Mouse (Mus musculus): ENCODE results near the gene Dennd2d.
A peak's percentile ranks its signal among the peaks of the same experiment; 100 is the strongest.

Dennd2d gene

DNA sequence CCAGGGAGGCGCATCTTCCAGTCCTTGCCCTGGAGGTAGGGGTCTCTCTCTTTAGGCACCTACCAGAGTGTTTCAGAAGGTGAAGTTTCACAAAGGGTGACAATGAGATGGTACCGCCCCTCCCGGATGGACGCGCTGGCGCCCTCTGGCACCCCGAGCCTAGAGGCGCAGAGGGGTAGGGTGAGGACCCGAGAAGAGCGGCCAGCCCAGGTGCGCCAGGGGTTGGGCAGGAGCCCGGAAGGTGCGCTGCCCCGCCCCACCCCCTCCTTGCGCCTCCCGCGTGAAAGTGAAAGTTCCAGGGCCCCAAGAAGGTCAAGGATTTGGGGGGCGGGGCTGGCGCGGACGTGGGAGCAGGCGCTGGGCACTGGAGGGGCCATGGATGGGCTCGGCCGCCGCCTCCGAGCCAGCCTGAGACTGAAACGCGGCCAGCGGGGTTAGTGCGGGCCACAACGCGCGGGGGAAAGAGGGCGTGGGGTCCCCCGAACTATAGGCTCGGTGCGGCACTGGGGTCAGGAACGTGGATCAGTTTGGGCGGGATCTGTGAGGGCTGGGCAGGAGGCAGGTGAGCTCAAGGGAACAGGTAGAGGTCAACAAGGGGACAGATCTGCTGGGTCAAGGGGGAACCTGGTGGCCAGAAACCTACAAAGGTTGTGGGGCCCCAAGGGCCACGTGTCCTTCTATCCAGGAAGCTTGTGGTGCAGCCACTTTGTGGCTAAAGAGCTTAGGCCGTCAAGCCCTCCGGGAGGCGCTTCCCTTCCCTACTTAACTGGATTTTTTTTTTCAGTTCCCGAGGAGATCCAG lies at the start of gene Dennd2d:
Gene Dennd2d (plus strand): TSS at position 125 of the 801 bp plus-strand sequence.
- DNase-seq (ENCODE audit: inconsistent age in 2 of 2, low spot score in 1 of 2): peak; percentile 41 to 85

DNA sequence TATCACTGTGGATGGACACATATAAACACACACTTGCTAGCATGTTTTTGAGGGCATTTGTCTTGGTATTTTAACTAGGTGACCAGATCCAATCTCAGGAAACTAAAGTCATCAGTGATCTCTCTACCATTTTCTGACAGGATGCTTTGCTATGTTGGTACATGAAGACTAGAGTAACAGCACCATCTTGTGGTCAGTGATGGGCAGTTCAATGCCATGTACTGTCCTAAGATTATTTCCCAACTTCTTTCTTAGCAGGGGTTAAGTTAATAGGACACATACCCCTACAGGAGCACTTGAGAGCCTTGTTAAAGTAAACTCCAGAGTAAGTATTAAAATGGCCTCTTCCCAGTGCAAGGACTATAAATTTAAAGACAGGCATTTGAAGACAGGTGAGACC lies 33.6 kb upstream of the Dennd2d start:
- peak; percentile 7 to 73 for DNase-seq (ENCODE audit: inconsistent age in 2 of 2, low spot score in 1 of 2)

DNA sequence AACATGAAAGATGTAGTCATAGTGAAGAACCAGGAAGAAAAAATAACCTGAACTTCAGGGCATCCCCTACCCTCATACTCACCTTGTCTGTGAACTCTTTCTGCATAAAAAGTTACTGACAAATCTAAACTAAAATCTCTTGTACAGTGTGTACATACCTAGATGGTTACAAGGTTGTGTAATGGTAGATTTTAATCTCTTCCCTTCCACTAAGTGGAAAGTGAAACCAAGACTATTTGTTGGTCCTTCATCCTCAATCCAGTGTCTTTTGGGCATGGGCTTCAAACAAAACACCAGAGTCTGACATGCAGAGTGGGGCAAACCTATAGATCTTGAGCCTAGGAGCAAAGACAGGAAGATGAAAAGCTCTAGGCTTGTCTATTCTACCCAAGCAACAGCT lies 33.2 kb upstream of the Dennd2d start:
- DNase-seq (ENCODE audit: inconsistent age in 2 of 2, low spot score in 1 of 2): no peak

DNA sequence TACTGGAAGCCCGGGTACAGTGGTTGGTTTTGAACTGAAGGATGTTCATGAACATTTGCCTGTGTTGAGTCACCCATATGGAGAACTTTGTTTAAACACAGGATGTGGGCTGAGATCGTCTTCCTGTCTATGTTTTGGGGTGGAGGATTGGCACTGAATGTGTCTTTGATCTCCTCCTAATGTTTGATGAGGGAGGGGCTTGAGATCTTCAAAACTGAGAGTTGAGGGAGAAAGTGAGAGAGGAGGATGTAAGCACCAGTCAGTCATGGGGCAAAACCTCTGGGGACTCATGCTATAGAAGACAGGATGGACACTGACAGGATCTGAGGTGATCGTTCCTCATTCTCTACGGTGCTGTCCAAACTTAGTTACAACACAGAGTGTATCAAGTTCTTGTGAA lies 32.6 kb upstream of the Dennd2d start:
- DNase-seq (ENCODE audit: inconsistent age in 2 of 2, low spot score in 1 of 2): no peak

DNA sequence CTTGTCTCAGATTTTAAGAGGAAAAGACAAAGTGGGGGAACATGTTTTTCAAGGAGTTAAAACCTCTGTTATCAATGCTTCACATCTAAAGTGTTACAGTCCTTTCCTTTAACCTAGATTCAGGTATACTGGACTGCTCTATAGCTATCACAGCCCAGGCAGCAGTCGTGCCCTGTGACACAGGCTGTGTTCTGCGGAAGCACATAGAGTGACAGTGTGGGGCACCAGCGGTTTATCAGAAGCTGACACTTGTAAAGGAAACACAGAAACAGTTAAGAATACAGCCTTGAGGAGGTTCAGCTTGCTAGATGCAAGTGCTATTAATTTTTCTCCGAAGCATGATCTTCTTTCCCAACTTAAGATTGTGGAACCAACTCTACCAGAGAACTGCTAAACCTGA lies 29.6 kb upstream of the Dennd2d start:
- no peak for DNase-seq (ENCODE audit: inconsistent age in 2 of 2, low spot score in 1 of 2)

DNA sequence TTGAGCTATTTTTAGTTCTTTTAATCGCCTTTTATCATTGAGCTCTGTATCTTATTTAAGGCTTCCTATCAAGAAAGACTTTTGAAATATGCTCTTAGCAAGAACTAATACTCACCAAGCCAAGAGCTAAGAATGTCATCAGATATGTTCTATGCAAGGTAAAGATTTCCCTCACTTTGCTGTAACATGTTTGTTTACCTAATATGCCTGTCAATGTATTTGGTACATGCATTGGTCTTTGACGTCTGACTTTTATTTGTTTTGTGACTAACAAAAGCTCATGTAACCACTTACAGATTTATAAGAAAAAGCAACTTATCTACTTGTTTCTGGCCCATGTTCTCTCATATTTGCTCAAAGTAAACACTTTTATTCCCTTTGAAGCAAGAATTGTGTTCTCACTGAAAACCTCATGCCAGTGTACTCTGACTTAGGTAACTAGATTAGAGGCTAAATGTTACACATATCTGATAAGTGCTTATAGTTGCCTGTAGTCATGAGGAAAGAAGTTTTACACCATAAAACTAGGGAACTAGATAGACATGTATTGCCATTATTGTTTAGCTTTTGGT lies 24.8 kb upstream of the Dennd2d start:
- DNase-seq (ENCODE audit: inconsistent age in 2 of 2, low spot score in 1 of 2): no peak

DNA sequence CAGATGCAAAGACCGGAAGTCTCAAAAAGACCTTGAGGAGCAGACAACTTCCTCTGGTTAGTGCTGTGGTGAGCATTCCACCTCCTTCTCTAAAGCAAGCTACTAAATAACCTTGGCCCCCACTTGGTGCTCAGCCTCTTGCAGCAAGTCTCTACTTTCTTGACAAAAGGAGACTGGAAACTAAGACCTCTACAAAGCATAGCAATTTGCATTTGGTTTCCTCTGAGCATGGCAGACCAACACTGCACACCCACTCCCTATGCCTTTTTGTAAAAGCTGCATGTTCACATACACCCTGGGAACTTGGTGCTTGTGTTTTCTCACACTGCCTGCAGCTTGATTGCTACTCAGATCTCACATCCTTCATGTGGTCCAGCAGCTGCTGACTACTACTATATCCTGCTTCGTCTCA lies 20.1 kb upstream of the Dennd2d start:
- no peak for DNase-seq (ENCODE audit: inconsistent age in 2 of 2, low spot score in 1 of 2)

DNA sequence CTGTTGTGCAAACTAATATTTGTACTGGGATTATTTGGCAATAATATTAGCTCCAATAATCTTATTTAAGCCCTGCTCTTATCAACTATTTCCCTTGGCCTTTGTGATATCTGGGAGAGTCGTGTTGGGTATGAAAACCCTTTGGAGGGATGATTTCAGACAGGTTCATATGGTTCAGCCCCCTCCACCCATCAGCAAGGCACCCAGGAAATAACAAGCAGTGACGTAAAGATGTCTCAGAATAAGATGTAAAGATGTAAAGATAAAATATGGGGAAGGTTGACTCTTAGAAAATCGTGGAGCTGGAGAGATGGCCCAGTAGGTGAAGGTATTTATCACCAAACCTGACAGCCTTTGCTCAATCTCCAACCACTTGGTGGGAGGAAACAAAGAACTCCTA lies 19.7 kb upstream of the Dennd2d start:
- DNase-seq (ENCODE audit: inconsistent age in 2 of 2, low spot score in 1 of 2): no peak

DNA sequence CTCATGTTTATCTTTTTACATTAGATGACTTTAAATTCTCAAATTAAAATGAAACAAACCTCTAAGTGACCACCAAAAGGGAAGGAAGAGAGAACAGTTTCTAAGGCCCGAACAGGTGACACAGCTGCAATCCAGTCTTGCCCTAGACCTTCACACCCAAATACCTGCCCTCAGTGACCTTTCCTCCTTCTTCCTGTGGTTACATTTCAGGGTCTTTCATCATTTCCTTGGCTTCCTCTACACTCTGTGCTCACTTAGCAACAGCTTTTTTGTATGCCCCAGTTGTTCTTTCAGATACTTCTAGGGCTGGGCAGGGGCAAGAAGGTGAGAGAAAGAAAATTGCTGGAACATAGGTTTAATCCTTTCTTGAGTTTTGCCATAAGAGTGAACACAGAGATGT lies 17.5 kb upstream of the Dennd2d start:
- DNase-seq (ENCODE audit: inconsistent age in 2 of 2, low spot score in 1 of 2): no peak

DNA sequence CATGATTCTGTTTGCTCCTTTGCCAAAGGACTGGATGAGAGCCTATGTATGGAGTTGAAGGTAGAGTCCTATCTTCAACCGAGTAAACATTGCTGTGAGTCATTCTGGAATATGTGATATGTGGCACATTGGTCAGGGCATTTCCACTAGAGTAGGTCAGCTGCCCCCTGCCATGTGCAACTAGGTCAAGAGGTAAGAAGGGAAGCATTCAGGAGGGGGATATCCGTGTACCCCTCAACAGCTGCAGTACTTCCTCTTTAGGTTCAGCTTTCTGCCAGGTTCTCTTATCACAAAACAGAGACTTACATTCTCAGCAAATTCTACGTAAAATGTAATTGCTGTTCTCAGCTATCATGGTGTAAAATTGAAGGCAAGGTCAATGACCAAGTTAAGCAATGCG lies 8.0 kb upstream of the Dennd2d start:
- DNase-seq (ENCODE audit: inconsistent age in 2 of 2, low spot score in 1 of 2): no peak

DNA sequence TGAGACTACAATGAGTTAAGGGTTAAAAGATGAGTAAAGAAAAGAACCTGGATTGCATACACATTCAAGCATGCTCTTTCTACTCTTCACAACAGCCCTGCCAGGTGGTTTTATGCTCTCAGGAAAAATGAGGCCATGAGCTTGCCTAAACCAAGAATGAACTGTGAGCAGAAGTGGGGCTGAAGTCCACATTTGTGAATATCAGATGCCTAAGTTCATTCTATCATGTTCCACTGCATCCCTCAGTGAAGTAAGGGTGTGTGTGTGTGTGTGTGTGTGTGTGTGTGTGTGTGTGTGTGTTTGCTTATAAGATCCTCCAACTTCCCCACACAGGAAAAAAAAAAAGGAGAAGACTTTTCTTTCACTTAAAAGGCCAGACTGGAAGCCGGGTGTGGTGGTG lies 5.3 kb upstream of the Dennd2d start:
- DNase-seq (ENCODE audit: inconsistent age in 2 of 2, low spot score in 1 of 2): no peak

DNA sequence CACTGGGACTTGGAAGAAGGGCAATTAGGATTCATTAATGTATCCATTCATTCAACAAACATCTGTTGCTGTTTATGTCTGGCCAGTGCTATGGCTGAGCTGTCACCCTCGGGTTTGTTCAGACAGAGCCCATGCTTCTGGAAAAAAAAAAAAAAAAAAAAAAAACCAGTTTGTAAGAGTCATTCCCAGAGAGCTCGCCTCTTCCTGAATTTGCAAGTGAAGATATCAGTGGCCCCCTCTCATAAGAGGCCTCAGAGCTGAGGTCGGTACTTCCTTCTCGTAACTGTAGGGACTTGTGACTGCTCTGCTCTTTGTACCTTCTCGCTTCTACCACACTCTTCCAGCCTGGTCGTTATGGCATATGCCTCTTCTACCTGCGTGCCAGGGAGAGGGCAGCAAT lies 1.1 kb downstream of the Dennd2d start:
- DNase-seq (ENCODE audit: inconsistent age in 2 of 2, low spot score in 1 of 2): no peak

DNA sequence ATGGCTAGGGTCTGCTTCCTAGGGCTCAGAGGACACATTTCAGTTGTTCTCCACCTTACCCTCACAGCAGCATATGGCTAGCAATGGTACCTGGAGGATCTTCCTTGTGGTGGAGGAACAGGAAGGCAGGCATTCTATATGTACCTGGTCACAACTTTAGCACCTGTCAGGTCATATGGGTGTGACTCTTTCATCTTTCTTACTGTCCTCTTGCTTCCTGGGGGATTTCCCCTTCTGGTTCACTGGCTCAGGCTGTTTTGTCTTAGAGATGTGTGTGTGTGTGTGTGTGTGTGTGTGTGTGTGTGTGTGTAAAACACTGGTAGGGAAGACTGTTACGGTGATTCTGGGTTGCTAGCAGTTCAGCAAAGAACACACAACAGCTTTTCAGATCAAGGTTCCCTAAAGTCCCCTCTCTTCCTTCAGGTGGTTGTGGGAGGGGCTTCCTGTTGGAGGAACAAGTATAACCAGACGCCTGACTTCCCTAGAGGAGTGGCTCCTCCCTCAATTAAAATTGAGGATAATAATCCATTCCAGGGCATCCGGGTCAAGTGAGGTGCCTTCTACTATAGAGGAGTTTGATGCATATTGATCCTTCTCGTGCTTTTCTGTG lies 1.7 kb downstream of the Dennd2d start:
- no peak for DNase-seq (ENCODE audit: inconsistent age in 2 of 2, low spot score in 1 of 2)

DNA sequence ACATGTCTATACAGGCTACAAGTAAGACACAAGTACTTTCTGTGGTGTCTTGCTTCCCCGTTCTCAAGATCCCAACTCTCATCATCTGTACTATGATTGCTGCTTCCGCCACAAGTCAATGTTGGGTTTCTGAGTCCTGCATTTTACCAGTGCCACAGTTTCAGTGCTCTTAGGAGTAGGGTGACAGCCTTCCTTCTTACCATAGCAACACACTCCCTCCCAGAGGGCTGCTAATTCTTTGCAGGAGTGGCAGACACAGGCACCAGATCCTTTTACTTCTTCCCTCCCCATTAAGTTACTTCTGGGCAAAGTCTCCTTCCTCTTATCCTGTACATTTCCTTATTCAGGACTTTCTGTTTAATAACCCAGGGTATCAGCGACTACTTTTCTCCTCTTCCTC lies 2.7 kb downstream of the Dennd2d start:
- DNase-seq (ENCODE audit: inconsistent age in 2 of 2, low spot score in 1 of 2): no peak

DNA sequence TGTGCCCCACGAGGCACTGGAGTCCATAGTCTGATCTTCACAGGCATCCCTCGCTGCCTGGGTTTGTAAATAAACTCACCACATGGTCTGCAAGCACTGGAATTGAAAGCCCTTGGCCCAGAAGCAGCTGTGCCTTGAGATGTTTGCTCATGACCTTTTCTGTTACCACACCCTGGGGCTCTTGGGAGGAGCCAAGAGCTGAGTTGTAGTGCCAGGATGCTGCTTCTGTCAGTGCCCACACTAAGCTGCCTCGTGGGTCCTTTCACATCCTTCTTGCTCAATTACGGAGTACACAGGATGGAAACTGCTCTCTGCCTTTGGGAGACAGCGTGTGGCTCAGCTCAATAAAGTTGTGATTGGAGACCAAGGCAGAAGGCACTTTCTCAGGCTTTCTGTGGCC lies 3.6 kb downstream of the Dennd2d start:
- peak in 1 of 2 experiments; percentile 65 for DNase-seq (ENCODE audit: inconsistent age in 2 of 2, low spot score in 1 of 2)

DNA sequence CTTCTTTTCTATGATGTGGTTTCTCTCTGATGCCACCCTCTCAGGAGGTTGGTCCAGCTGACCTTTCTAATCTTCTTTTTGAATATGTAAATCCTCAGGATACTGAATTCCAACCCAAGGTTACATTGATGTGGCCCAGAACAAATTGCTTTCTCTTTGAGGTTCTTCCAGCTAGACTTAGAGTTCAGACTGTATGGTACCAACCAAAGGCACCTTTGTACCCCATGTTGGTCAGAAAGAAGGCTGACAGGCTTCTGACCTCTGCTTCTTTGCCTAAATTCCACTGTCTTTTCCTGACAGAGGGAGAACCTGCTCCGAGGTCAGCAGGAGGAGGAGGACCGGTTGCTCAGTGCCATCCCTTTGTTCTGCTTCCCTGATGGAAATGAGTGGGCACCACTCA lies 5.3 kb downstream of the Dennd2d start:
- DNase-seq (ENCODE audit: inconsistent age in 2 of 2, low spot score in 1 of 2): peak in 1 of 2 experiments; percentile 13

DNA sequence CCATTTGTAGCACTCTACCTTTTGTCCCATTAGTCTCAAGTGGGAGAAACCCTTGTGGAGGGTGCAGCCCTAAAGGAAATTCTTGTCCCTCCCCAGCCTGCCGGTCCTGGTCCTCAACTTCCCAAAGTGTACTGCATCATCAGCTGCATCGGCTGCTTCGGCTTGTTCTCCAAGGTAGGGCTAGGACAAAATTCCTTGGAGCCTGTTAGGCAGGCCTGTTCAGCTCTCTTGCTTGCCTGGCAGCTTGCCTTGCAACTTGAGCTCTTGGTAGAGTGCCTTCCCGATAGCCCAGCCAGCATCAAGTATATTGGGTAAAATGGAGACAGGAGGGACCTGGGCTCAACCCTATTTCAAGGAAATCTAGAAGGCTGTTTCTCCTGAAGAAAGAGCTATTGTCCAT lies 8.0 kb downstream of the Dennd2d start:
- DNase-seq (ENCODE audit: inconsistent age in 2 of 2, low spot score in 1 of 2): peak in 1 of 2 experiments; percentile 20

DNA sequence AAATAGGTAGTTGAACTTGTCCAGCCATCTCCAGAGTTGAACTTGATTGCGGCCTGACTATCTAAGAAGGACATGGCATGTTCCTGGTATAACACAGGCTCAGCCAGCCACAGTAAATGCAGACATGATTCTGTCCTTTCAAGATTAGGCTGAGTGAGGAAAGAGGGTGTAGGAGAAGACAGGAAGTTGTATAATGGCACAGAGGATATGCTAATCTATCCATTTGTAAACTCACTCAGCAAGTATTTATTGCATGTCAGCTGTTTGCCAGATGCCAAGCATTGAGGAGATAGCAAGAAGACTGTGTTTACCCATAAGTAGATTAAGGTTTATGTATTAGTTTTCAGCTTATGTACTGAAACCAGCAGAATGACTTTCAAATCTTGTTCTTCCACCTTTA lies 10.5 kb downstream of the Dennd2d start:
- DNase-seq (ENCODE audit: inconsistent age in 2 of 2, low spot score in 1 of 2): no peak

DNA sequence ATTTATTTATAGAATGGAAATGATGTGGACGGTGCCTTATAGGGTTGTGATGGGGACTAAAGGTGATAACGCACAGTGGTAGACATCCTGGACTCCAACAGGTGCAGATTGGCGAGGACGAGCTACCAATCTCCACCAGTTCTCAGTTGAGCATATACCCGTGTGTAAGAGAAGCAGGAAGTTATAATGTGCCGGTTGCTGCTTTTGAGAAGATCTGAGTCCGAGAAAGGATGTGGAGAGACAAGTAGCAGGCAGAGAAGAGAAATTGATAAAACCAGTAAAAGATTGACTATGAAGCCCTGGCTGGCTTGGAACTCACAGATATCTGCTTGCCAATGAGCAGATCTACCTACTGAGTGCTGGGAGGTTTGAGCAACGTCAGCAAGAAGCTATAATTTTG lies 11.0 kb downstream of the Dennd2d start:
- no peak for DNase-seq (ENCODE audit: inconsistent age in 2 of 2, low spot score in 1 of 2)

DNA sequence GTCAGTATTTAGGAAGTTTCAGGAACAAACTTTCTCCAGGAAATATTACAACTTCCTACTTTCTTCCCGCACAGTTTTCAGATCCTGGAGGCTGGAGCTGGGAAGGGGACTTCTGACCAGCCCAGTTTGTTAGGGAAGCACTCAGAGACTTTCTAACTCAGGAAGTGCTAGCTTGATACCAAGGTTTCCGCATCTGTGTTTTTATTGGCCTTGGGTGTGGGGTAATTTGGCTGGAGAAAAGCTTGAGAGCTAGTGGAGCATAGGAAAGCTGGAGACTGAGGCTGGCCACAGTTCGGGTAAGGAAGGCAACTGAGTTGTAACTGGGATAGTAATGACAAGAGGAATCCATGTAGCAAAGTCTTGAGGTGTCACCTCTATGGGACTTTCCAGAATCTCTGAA lies 11.7 kb downstream of the Dennd2d start:
- peak in 1 of 2 experiments; percentile 23 for DNase-seq (ENCODE audit: inconsistent age in 2 of 2, low spot score in 1 of 2)

DNA sequence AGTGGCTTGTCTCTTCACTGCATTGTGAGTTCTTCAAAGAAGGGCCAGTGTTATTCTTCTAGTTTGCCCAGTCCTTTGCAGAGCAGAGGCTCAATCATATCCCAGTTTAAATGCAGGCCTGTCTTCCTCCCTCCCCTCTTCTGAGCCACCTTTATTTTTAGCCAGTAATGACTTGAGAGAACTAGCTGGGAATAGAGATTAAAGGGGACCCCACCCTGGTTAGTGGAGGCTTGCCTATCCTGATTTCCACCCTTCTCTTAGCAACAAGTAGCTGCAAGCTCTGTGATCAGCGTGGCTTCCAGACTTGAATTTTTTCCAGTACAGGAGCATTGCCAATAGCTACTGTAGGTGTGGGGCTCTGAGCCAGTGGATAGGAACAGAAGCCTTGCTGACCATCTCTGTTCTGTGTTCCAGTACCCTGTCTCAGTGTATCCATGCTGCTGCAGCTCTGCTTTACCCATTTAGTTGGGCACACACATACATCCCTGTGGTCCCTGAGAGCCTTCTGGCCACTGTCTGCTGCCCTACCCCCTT lies 12.3 kb downstream of the Dennd2d start:
- peak in 1 of 2 experiments; percentile 44 for DNase-seq (ENCODE audit: inconsistent age in 2 of 2, low spot score in 1 of 2)

All from adrenal gland, adult (tissue).